Mouse (Mus musculus) erythroblast, embryonic 14.5 days (primary cell): ENCODE measurements around the gene Tardbp.

Experiments used
- GATA1 ChIP-seq: IDR thresholded peaks from 2 replicates; pipeline ENCODE4 v1.6.1; 2012; ENCODE audit warnings: low read length, inconsistent platforms, mixed read lengths
- TAL1 ChIP-seq: IDR thresholded peaks from 3 replicates; pipeline ENCODE4 v1.6.1; 2012; ENCODE audit warnings: low read length, inconsistent platforms, mixed read lengths

DNA sequence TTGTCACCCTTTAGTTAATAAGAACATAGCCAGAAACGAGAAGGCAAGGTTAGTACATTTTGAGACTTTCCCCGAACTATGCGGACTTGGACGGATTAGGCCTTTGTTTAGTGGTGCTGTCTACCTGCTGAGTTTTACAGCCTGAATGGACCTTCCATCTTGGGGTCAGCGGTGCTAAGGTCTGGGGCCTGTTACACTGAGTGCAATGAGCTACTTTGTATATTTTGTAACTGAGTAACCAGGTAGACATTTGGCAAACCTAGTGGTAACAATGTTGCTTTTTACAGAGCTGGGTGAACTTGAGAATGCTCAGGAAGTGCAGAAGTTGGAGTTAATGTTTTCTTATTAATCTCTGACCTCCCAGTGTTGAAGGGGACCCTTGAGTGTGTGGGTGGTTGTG, 14.3 kb upstream of the Tardbp start:
- no peak for TF ChIP-seq TAL1
- no peak for TF ChIP-seq GATA1
